Mouse (Mus musculus) myocyte (in vitro differentiated cells): ENCODE results near the gene Prdm13.

Experiments
- E2F4 ChIP-seq: IDR thresholded peaks from one replicate; pipeline ENCODE4 v1.6.1; 2011; ENCODE audit warnings: mild to moderate bottlenecking, control low read depth, moderate library complexity; ENCODE audit not compliant: insufficient read depth
- MAX ChIP-seq: IDR thresholded peaks from one replicate; pipeline ENCODE4 v1.6.1; 2011; ENCODE audit warnings: low read depth, mild to moderate bottlenecking, control low read depth
- MYOD1 ChIP-seq, 3 experiments: IDR thresholded peaks; one replicate each; pipeline ENCODE4 v1.6.1; 2011; ENCODE audit warnings: control low read depth in 2 of 3, low read depth in 2 of 3, mild to moderate bottlenecking in 2 of 3, moderate library complexity in 1 of 3; ENCODE audit not compliant: insufficient read length in 2 of 3, control insufficient read depth in 1 of 3
- MYOG ChIP-seq, 3 experiments: IDR thresholded peaks; one replicate each; pipeline ENCODE4 v1.6.1; 2011; ENCODE audit warnings: control low read depth in 2 of 3, low read depth in 2 of 3, mild to moderate bottlenecking in 2 of 3; ENCODE audit not compliant: insufficient read length in 2 of 3, control insufficient read depth in 1 of 3, insufficient read depth in 1 of 3
- POLR2A ChIP-seq: IDR thresholded peaks from one replicate; pipeline ENCODE4 v1.6.1; 2011; ENCODE audit warnings: low read depth, mild to moderate bottlenecking, control low read depth, moderate library complexity; ENCODE audit not compliant: insufficient read length
- REST ChIP-seq: IDR thresholded peaks from one replicate; pipeline ENCODE4 v1.6.1; 2011; ENCODE audit warnings: mild to moderate bottlenecking, control low read depth, moderate library complexity; ENCODE audit not compliant: insufficient read depth, insufficient read length
- SRF ChIP-seq: IDR thresholded peaks from one replicate; pipeline ENCODE4 v1.6.1; 2011; ENCODE audit warnings: low read depth; ENCODE audit not compliant: control insufficient read depth, insufficient read length
- TCF12 ChIP-seq: IDR thresholded peaks from one replicate; pipeline ENCODE4 v1.6.1; 2011; ENCODE audit warnings: mild to moderate bottlenecking, control low read depth; ENCODE audit not compliant: poor library complexity, insufficient read depth, severe bottlenecking
- TCF3 ChIP-seq: IDR thresholded peaks from one replicate; pipeline ENCODE4 v1.6.1; 2011; ENCODE audit warnings: low read depth, control low read depth; ENCODE audit not compliant: insufficient read length
- USF1 ChIP-seq: IDR thresholded peaks from one replicate; pipeline ENCODE4 v1.6.1; 2011; ENCODE audit warnings: low read depth, mild to moderate bottlenecking, control low read depth, moderate library complexity

- TF ChIP-seq USF1: no peak
- TF ChIP-seq POLR2A: no peak
- TF ChIP-seq E2F4: no peak
- no peak for TF ChIP-seq MAX
- TF ChIP-seq SRF: no peak
- no peak for TF ChIP-seq TCF12
- no peak for TF ChIP-seq TCF3
- no peak for TF ChIP-seq MYOG (IDR thresholded peaks at IDR 0.05; ENCODE audit: control insufficient read depth in 1 of 3, insufficient read depth in 1 of 3, insufficient read length in 2 of 3, low read depth in 2 of 3)
- TF ChIP-seq REST: no peak
- TF ChIP-seq MYOD1 (IDR thresholded peaks at IDR 0.05; ENCODE audit: control insufficient read depth in 1 of 3, insufficient read length in 2 of 3, low read depth in 2 of 3): no peak
These were observed 1.2 kb upstream of the Prdm13 start for GRCm38 (mm10) chr4:21686934-21687333.
